Comparison of ENCODE assay signal across 22 mouse cellular contexts in genomic region chr9:7558221-7559017, GRCm38 (mm10). TPM values are rescaled to one million over a fixed set of nuclear protein-coding genes. Genes with fewer than 3 reads are reported as not detected.
DNase-seq lines count a peak whose midpoint lies in the region; ATAC-seq and TF ChIP-seq lines count a peak whose summit lies in the region.
"Had no signal": no experiment of that assay in that cellular context is flagged by ENCODE, and none has a peak within 500 bp of the region (broad histone marks: within the 10 kb centered on the region; RNA-seq: fewer than 3 reads in every experiment).

Gene Mmp8, plus strand, starts transcription at chr9:7558456.

- ATAC-seq in liver, embryonic 15.5 days (ENCODE audit: insufficient read depth): no peak
- no peak for ATAC-seq in liver, embryonic 11.5 days (replicated peaks; ENCODE audit: low FRiP score)
- ATAC-seq in hematopoietic stem cell, adult 5-6 weeks (replicated peaks in 1 of 2; ENCODE audit: insufficient read depth in 1 of 2, low FRiP score in 2 of 2, low TSS enrichment in 1 of 2, low read depth in 1 of 2, poor library complexity in 2 of 2, severe bottlenecking in 2 of 2): peak; percentile 55 to 75; a peak in 3 of 4 replicates
- peak; percentile 92 for ATAC-seq in monocyte, adult 5-6 weeks (replicated peaks; ENCODE audit: insufficient number of reproducible peaks, low FRiP score, low TSS enrichment, poor library complexity, severe bottlenecking)
- ATAC-seq in forebrain, embryonic 13.5 days: no peak
- ATAC-seq: forebrain, embryonic 16.5 days; hindbrain, embryonic 16.5 days had no signal

- no peaks in the 10 kb centered on the region for H3K4me1 ChIP-seq in liver, embryonic 15.5 days (replicated peaks)
- H3K4me1 ChIP-seq in liver, embryonic 11.5 days (replicated peaks; ENCODE audit: control insufficient read depth, insufficient read depth, low read length): no peaks in the 10 kb centered on the region
- H3K4me1 ChIP-seq in bone marrow, adult 2 months (ENCODE audit: control insufficient read depth, insufficient read depth, low read length): no peaks in the 10 kb centered on the region; the same call in 1 of the 2 replicates
- H3K4me1 ChIP-seq in forebrain, embryonic 13.5 days: no peaks in the 10 kb centered on the region
- H3K4me1 ChIP-seq: limb, embryonic 15.5 days; midbrain, embryonic 12.5 days had no signal

- H3K36me3 ChIP-seq in liver, embryonic 15.5 days (replicated peaks): no peaks in the 10 kb centered on the region
- no peaks in the 10 kb centered on the region for H3K36me3 ChIP-seq in liver, embryonic 11.5 days (ENCODE audit: control insufficient read depth, insufficient read depth, low read length)
- H3K36me3 ChIP-seq in forebrain, embryonic 13.5 days (ENCODE audit: poor library complexity, severe bottlenecking): no peaks in the 10 kb centered on the region
- H3K36me3 ChIP-seq: G1E; limb, embryonic 15.5 days; midbrain, embryonic 12.5 days had no signal

- H3K9ac ChIP-seq in liver, embryonic 15.5 days: no peak within 1 kb of the TSS
- no peak within 1 kb of the TSS for H3K9ac ChIP-seq in liver, embryonic 11.5 days (ENCODE audit: low read depth, low read length)
- no peak within 1 kb of the TSS for H3K9ac ChIP-seq in forebrain, embryonic 13.5 days
- H3K9ac ChIP-seq: limb, embryonic 15.5 days; midbrain, embryonic 12.5 days had no signal

- H3K9me3 ChIP-seq in liver, embryonic 15.5 days (replicated peaks): no peaks in the 10 kb centered on the region
- no peaks in the 10 kb centered on the region for H3K9me3 ChIP-seq in liver, embryonic 11.5 days (ENCODE audit: control insufficient read depth, low read length)
- no peaks in the 10 kb centered on the region for H3K9me3 ChIP-seq in forebrain, embryonic 13.5 days (replicated peaks)
- H3K9me3 ChIP-seq: G1E; limb, embryonic 15.5 days; midbrain, embryonic 12.5 days had no signal

- H3K4me2 ChIP-seq in liver, embryonic 15.5 days: no peak within 1 kb of the TSS
- no peak within 1 kb of the TSS for H3K4me2 ChIP-seq in liver, embryonic 11.5 days
- H3K4me2 ChIP-seq in forebrain, embryonic 13.5 days: no peak within 1 kb of the TSS
- H3K4me2 ChIP-seq: heart, embryonic 11.5 days; limb, embryonic 15.5 days; midbrain, embryonic 12.5 days had no signal

- WGBS in liver, embryonic 15.5 days (ENCODE audit: insufficient replicate concordance): 52% methylated on average over 8 of the region's 8 CpGs
- 74% methylated on average over 8 of the region's 8 CpGs for WGBS in liver, embryonic 11.5 days
- 41% methylated on average over 8 of the region's 8 CpGs for WGBS in bone marrow, adult 2 months
- 87% methylated on average over 8 of the region's 8 CpGs for WGBS in forebrain, embryonic 13.5 days

- no peak for DNase-seq in liver, embryonic 11.5 days (ENCODE audit: low spot score)
- DNase-seq in cerebellum, postnatal 36 days: no peak
- DNase-seq: adrenal gland, adult 2 months; cerebellum, adult 8-10 months; gastrocnemius, postnatal 14 days; kidney, adult 8-10 months; spleen, adult 18-20 months; thymus, postnatal 4 days had no signal

- TF ChIP-seq POLR2A in bone marrow, adult 2 months (IDR thresholded peaks at IDR 0.05; ENCODE audit: borderline replicate concordance, control insufficient read depth, low read depth, low read length): peak; percentile 44; the same call in 1 of the 2 replicates

- no peak within 1 kb of the TSS for H3K4me3 ChIP-seq in liver, embryonic 15.5 days (replicated peaks)
- H3K4me3 ChIP-seq in liver, embryonic 11.5 days (ENCODE audit: low read depth, low read length): no peak within 1 kb of the TSS
- peak within 1 kb of the TSS; percentile 71 for H3K4me3 ChIP-seq in bone marrow, adult 2 months (replicated peaks; ENCODE audit: control insufficient read depth, low read depth, low read length)
- H3K4me3 ChIP-seq in forebrain, embryonic 13.5 days: no peak within 1 kb of the TSS
- H3K4me3 ChIP-seq: limb, embryonic 15.5 days; midbrain, embryonic 12.5 days; myocyte had no signal

- no peaks in the 10 kb centered on the region for H3K27me3 ChIP-seq in liver, embryonic 15.5 days
- no peaks in the 10 kb centered on the region for H3K27me3 ChIP-seq in liver, embryonic 11.5 days (replicated peaks; ENCODE audit: control insufficient read depth, insufficient read depth, low read length)
- no peaks in the 10 kb centered on the region for H3K27me3 ChIP-seq in forebrain, embryonic 13.5 days
- H3K27me3 ChIP-seq: limb, embryonic 15.5 days; midbrain, embryonic 12.5 days had no signal

- TF ChIP-seq CTCF in bone marrow, adult 2 months (IDR thresholded peaks at IDR 0.05; ENCODE audit: control insufficient read depth, insufficient read depth, low read length): no peak

- no peak within 1 kb of the TSS for H3K27ac ChIP-seq in liver, embryonic 15.5 days (replicated peaks)
- H3K27ac ChIP-seq in liver, embryonic 11.5 days (ENCODE audit: low read depth, low read length): no peak within 1 kb of the TSS
- H3K27ac ChIP-seq in bone marrow, adult 2 months (ENCODE audit: control insufficient read depth, insufficient read depth, low read depth, low read length, poor library complexity): peak within 1 kb of the TSS; percentile 83
- no peak within 1 kb of the TSS for H3K27ac ChIP-seq in forebrain, embryonic 13.5 days
- H3K27ac ChIP-seq: limb, embryonic 15.5 days; midbrain, embryonic 12.5 days had no signal

RNA-seq across cellular contexts. Expression of gene Mmp8, which starts in this region (rescaled TPM):
- polyA plus RNA-seq in liver, embryonic 15.5 days (2015; fragmentation: Nextera tagmentation; extraction: Ambion mirVana): 11.0 and 15.2 TPM in 2 replicates
- 0.48 and 0.61 TPM in 2 replicates for polyA plus RNA-seq in liver, embryonic 11.5 days (2014; fragmentation: Nextera tagmentation; extraction: Ambion mirVana)
- polyA plus RNA-seq in bone marrow, adult 2 months (2011; ENCODE audit: insufficient read depth, insufficient read length, low replicate concordance, missing spikeins): 66.3 and 247 TPM in 2 replicates
- 48.4 and 79.7 TPM in 2 replicates for total RNA-seq in hematopoietic stem cell, adult 5-6 weeks (2017)
- total RNA-seq in monocyte, adult 5-6 weeks (2017): 1.5 to 1.7 TPM in 2 of 3 replicates, not detected in the other
- not detected in 2 replicates for polyA plus RNA-seq in forebrain, embryonic 13.5 days (2015; fragmentation: Nextera tagmentation; extraction: Ambion mirVana)
- total RNA-seq: gastrocnemius, postnatal 14 days; heart, postnatal 25 days had no signal
- polyA plus RNA-seq: adrenal gland, adult 2 months; forebrain, embryonic 16.5 days; heart, embryonic 11.5 days; midbrain, embryonic 12.5 days; myocyte; testis, adult 2 months had no signal

Comparison
In these comparisons a context has a peak if more than half of its experiments do, and no peak if none do; other contexts are left out.
1. RNA of gene Mmp8 (total RNA-seq): 48.4 to 79.7 TPM in hematopoietic stem cell, adult 5-6 weeks; 1.5 to 1.7 TPM in monocyte, adult 5-6 weeks; every median in the first group is over 10 times any median in the second.
2. ATAC-seq: peak in hematopoietic stem cell, adult 5-6 weeks (2 of 2) and monocyte, adult 5-6 weeks (single experiment); none in liver, embryonic 15.5 days (single experiment), liver, embryonic 11.5 days (single experiment) and forebrain, embryonic 13.5 days (single experiment).